Mouse (Mus musculus) forebrain, embryonic 11.5 days (tissue): ENCODE data around the gene Wwc1. TPM values are rescaled to one million over a fixed set of nuclear protein-coding genes. Genes with fewer than 3 reads are reported as not detected.

Experiments used
- ATAC-seq: fragments of 200-750 bp; cut with Nextera tagmentation; replicated peaks from 2 replicates; pipeline ENCODE4 v1.8.0; 2017; ENCODE audit warnings: moderate TSS enrichment; ENCODE audit not compliant: low FRiP score
- DNase-seq: peaks from one replicate; pipeline ENCODE4 v3.0.0-alpha.2; 2017; ENCODE audit warnings: low spot score
- H3K27ac ChIP-seq: fragments of 300-500 bp; sonication (generic); 2 replicates; pipeline ENCODE4 v1.5.1; 2014; ENCODE audit warnings: low read depth, low read length
- H3K27me3 ChIP-seq: fragments of 300-500 bp; sonication (generic); 2 replicates; pipeline ENCODE4 v1.6.1; 2014; ENCODE audit warnings: mild to moderate bottlenecking, low read length, mixed read lengths; ENCODE audit not compliant: control insufficient read depth, insufficient read depth
- H3K36me3 ChIP-seq: fragments of 300-500 bp; sonication (generic); 2 replicates; pipeline ENCODE4 v1.6.1; 2014; ENCODE audit warnings: mild to moderate bottlenecking, low read length, moderate library complexity, mixed read lengths; ENCODE audit not compliant: control insufficient read depth, insufficient read depth
- H3K4me1 ChIP-seq: fragments of 300-500 bp; sonication (generic); replicated peaks from 2 replicates; pipeline ENCODE4 v1.6.1; 2014; ENCODE audit warnings: low read length, mixed read lengths; ENCODE audit not compliant: control insufficient read depth, insufficient read depth
- H3K4me2 ChIP-seq: fragments of 300-500 bp; sonication (generic); 2 replicates; pipeline ENCODE4 v1.6.1; 2014; ENCODE audit warnings: low read depth, mild to moderate bottlenecking, low read length, moderate library complexity, mixed read lengths; ENCODE audit not compliant: severe bottlenecking
- H3K4me3 ChIP-seq: fragments of 300-500 bp; sonication (generic); 2 replicates; pipeline ENCODE4 v1.5.1; 2014; ENCODE audit warnings: low read depth, low read length
- H3K9ac ChIP-seq: fragments of 300-500 bp; sonication (generic); 2 replicates; pipeline ENCODE4 v1.6.1; 2014; ENCODE audit warnings: low read length
- H3K9me3 ChIP-seq: fragments of 300-500 bp; sonication (generic); 2 replicates; pipeline ENCODE4 v1.6.1; 2016; ENCODE audit warnings: low read length, mixed read lengths; ENCODE audit not compliant: control insufficient read depth
- WGBS: fragments of 180-500 bp; shearing (Covaris S2); extraction: QIAGEN DNeasy Blood & Tissue Kit; methylation state at CpG from one replicate; pipeline ENCODE4 v1.1.7; 2014; 5-methylcytosine and 5-hydroxymethylcytosine counted together
- polyA plus RNA-seq: library from polyadenylated mRNA; unstranded; fragments of >200 nt; fragmentation: Nextera tagmentation; extraction: Ambion mirVana; gene quantifications from 2 replicates; pipeline ENCODE4 v1.2.1, GENCODE M21; 2014

Wwc1 gene
- polyA plus RNA-seq, 1 experiment from 2014 or later: 10.6 TPM

DNA sequence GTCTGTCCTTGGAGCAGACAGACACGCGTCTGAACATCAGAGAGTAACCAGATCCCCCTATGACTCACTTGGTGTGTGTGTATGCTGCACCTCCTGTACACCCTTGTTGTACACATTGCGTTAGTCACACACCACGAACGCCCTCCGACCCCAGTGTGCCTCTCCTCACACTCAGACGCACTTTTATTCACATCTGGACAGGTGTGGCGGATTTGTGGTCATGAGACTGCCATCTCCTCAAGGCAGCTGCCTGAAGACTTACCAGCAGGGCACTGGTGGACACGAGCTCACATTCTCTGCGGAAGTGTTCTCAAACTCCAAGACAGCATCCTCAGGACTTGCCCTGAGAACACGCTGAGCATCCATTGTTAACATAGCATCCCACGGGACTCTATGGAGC lies 17.7 kb upstream of the Wwc1 start:
- H3K4me3 ChIP-seq: no peak overlapping the region
- WGBS: 86% methylated on average over 12 of the region's 12 CpGs
- no peak overlapping the region for H3K27ac ChIP-seq
- H3K4me1 ChIP-seq: peaks cover 13% of the 10 kb centered on the region
- H3K9ac ChIP-seq: no peak overlapping the region
- H3K9me3 ChIP-seq: no peaks in the 10 kb centered on the region
- H3K36me3 ChIP-seq: no peaks in the 10 kb centered on the region
- ATAC-seq (no peak), DNase-seq (no peak)
- H3K4me2 ChIP-seq: no peak overlapping the region
- H3K27me3 ChIP-seq: no peaks in the 10 kb centered on the region; the same call in 1 of the 2 replicates

DNA sequence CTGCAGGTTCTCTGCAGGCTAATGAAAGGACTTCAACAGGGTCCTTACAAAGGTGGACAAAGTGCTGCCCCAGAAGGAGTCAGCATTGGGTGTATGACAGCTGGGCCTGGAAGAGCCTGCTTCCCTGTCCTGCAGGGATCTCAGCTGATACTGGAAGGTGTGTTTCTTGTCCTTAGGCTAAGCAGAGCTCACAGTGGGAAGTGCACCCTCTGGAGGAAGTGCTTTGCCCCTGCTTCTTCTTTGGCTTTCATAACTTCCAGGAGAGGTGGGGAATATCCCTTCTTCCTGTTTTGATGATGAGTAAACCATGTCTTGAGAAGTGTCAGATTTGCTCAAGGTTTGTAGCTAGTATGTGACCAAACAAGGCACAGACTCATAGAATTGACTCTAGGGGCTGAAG lies 15.0 kb upstream of the Wwc1 start:
- Histone ChIP-seq H3K9ac (no peak overlapping the region), H3K4me1 (peaks cover 5% of the 10 kb centered on the region), H3K27ac (no peak overlapping the region), H3K4me2 (no peak overlapping the region), H3K9me3 (no peaks in the 10 kb centered on the region), H3K27me3 (no peaks in the 10 kb centered on the region), H3K4me3 (no peak overlapping the region), H3K36me3 (no peaks in the 10 kb centered on the region)
- no peak for ATAC-seq
- DNase-seq: no peak

DNA sequence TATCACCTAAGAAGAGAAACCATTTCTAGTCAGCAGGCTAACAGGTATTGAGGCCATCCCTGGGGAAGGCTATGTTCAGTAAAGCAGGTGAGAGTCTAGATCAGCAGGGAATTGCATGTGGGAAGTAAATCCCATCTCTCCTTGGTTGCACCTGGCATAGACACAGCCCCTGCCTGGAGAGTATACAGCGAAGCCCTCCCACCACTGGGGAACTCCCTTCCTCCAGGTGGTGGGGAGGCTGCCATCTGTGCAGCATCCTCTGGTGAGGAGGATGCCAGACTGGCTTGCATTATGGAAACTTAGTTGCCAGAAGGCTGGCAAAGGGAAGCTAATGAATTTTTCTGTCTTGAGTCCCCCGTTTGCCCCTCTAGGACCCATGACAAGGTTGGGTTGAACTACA lies 11.5 kb upstream of the Wwc1 start:
- 84% methylated on average over 2 of the region's 2 CpGs for WGBS
- no peaks in the 10 kb centered on the region for H3K27me3 ChIP-seq
- H3K4me2 ChIP-seq: no peak overlapping the region
- H3K36me3 ChIP-seq: no peaks in the 10 kb centered on the region
- H3K4me3 ChIP-seq: no peak overlapping the region
- ATAC-seq: no peak
- H3K9me3 ChIP-seq: no peaks in the 10 kb centered on the region
- no peak overlapping the region for H3K9ac ChIP-seq
- no peak for DNase-seq
- no peaks in the 10 kb centered on the region for H3K4me1 ChIP-seq
- no peak overlapping the region for H3K27ac ChIP-seq

DNA sequence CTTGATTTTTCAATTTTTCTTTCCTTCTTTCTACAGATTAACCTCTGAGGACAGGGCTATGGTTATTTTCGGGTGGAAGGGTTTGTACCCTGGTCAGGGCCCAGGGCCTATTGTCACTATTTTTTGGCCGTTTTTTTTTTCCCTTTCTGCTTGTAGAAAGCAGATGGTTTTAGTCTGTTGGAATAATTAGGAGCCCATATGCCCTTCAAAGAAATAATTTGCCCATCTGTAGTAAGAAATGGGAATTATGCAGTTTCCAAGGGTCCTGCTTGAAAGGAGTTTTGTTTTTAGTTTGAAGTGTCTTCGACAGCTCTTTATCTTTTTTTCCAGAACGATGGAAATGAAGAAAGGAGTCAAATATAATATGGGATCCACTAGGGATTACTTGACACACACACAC lies 9.6 kb upstream of the Wwc1 start:
- 71% methylated on average over 4 of the region's 4 CpGs for whole genome bisulfite sequencing
- no peaks in the 10 kb centered on the region for H3K9me3 ChIP-seq
- H3K36me3 ChIP-seq: no peaks in the 10 kb centered on the region
- H3K4me2 ChIP-seq: no peak overlapping the region
- H3K4me3 ChIP-seq: no peak overlapping the region
- no peak overlapping the region for H3K27ac ChIP-seq
- no peak for DNase-seq
- H3K9ac ChIP-seq: no peak overlapping the region
- peaks cover 2% of the 10 kb centered on the region; the same call in 1 of the 2 replicates for H3K27me3 ChIP-seq
- ATAC-seq: no peak
- H3K4me1 ChIP-seq: peaks cover 7% of the 10 kb centered on the region; the same call in 1 of the 2 replicates

DNA sequence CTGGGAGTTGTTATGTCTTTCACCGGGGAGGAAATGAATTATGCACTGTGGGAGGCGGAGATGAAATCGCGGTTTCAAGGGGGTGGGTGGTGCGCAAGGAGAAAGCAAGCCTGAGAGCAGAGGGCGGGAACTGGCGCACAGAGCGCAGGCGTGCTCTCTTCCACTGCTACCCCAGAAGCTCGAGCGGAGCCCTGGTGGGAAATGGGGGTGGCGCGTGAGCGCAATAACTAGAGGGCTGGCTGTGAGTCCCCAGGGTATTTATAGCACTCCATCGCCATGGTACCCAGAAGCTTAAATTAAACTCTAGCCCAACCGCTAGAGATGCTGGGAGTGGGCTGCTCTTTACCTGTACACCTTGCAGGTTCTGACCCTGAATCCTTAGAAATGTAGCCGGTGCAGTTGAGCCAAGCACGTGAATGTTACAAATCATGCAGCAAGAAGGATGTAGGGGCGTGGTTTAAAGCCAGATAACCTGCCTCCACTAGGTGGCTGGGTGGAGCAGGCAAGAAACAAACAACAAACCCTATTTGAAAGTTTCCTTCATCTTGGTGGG lies 5.6 kb upstream of the Wwc1 start:
- DNase-seq (peak; percentile 71), ATAC-seq (peak; percentile 74)
- H3K4me2 ChIP-seq: peak overlapping the region; percentile 51
- WGBS: under 1% methylated on average over 19 of the region's 19 CpGs
- H3K27me3 ChIP-seq: peaks cover 6% of the 10 kb centered on the region
- no peaks in the 10 kb centered on the region for H3K9me3 ChIP-seq
- peaks cover 8% of the 10 kb centered on the region; the same call in 1 of the 2 replicates for H3K4me1 ChIP-seq
- peak overlapping the region; percentile 12; the same call in 1 of the 2 replicates for H3K4me3 ChIP-seq
- no peak overlapping the region for H3K27ac ChIP-seq
- no peaks in the 10 kb centered on the region for H3K36me3 ChIP-seq
- peak overlapping the region; percentile 49 for H3K9ac ChIP-seq

DNA sequence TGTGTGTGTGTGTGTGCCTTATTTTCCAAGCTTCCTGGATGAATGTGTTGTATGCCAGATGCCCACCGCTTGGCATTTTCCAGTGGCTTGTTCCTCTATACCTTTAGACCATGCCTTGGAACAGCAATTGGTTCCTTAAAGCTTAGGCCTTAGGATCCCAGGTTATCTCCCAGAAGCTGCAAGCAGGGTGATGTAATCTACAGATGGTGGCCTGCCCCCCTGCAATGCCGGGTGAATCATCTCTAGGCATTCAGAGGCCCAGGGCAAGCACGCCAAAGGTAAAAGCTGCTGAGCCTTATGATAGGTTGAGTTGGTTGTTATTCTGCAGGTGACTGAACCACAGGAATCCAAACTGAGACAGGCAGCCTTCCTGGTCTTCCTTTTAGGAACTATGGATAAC lies 2.4 kb upstream of the Wwc1 start:
- H3K27me3 ChIP-seq: peaks cover 6% of the 10 kb centered on the region
- WGBS: 84% methylated on average over 3 of the region's 3 CpGs

DNA sequence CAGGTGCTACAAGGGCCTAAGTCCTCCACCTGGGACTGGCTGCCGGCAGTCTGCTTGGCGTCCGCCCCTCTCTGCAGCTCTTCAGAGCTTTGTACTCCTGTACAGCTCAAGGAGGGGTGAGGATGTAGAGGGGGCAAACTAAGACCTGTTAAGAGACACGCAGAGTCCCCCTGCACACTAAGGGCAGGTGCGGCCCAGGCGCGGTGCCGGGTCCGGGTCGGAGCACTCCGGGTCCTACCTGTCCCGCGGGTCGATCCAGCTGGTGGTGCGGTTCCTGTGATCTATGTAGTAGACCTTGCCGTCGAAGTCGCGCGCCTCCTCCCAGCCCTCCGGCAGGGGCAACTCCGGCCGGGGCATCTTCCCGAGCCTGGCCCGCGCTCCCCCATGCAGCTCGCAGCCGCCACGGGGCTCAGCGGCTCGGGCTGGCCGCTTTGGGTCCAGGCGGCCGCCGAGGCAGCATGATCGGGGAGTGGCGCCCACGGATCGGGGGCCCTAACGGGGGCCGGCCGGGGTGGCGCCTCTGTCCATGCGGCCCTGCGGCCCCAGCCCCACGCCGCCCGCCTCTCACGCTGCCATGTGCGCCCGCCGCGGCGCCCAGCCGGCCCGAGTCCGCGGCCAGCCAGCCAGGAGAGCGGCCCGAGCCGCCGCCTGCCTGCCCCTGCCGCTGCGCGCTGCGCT lies 455 bp downstream of the Wwc1 start:
- WGBS: under 1% methylated on average over 47 of the region's 66 CpGs
- peaks cover 4% of the 10 kb centered on the region for H3K27me3 ChIP-seq

More for the DNA sequence above, 2.4 kb upstream of the Wwc1 start:
- H3K9ac ChIP-seq: no peak overlapping the region
- no peaks in the 10 kb centered on the region for H3K36me3 ChIP-seq
- no peak for ATAC-seq
- DNase-seq: no peak
- no peak overlapping the region for H3K4me3 ChIP-seq
- H3K9me3 ChIP-seq: no peaks in the 10 kb centered on the region
- H3K4me1 ChIP-seq: peaks cover 19% of the 10 kb centered on the region; the same call in 1 of the 2 replicates
- H3K4me2 ChIP-seq: no peak overlapping the region
- H3K27ac ChIP-seq: no peak overlapping the region

DNA sequence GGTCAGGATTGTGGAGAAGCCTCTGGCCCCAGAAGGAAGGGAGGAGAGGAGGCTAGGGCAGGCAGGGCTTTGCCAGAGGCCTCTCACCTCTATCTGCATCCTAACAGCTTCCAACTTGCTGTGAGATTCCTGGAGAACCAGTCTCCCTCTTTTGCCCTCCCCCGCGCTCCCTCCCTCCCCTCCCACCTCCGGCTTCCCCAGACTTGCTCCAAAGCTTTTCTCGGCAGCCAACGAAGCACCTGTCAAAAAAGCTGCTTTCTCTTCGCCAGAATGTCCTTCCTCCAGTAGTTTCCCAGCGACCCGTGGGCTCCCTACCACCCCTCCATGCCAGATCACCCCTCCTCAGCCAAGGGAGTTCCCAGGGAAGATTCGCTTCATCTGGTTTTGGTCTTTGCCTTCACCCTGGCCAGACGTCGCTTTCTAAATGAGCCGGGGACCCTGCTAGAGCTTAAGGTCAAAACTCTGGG lies 1.0 kb downstream of the Wwc1 start:
- peak overlapping the region; percentile 81 for H3K9ac ChIP-seq
- peak overlapping the region; percentile 83 for H3K4me3 ChIP-seq
- H3K27ac ChIP-seq: no peak overlapping the region
- no peaks in the 10 kb centered on the region for H3K9me3 ChIP-seq
- ATAC-seq (no peak), DNase-seq (no peak)
- H3K27me3 ChIP-seq: peaks cover 4% of the 10 kb centered on the region
- WGBS: 2% methylated on average over 11 of the region's 12 CpGs
- peaks cover 20% of the 10 kb centered on the region; the same call in 1 of the 2 replicates for H3K4me1 ChIP-seq
- no peaks in the 10 kb centered on the region for H3K36me3 ChIP-seq
- H3K4me2 ChIP-seq: peak overlapping the region; percentile 92

More for the DNA sequence above, 455 bp downstream of the Wwc1 start:
- Histone ChIP-seq H3K36me3 (no peaks in the 10 kb centered on the region), H3K27ac (no peak overlapping the region), H3K4me2 (peak overlapping the region; percentile 92), H3K9me3 (no peaks in the 10 kb centered on the region), H3K4me3 (peak overlapping the region; percentile 83), H3K9ac (peak overlapping the region; percentile 81), H3K4me1 (peaks cover 18% of the 10 kb centered on the region; the same call in 1 of the 2 replicates)
- peak; percentile 74 for DNase-seq
- peak; percentile 75 for ATAC-seq
